Mouse (Mus musculus) neural tube, embryonic 12.5 days (tissue): ENCODE results near the gene Tlr2. TPM values are rescaled to one million over a fixed set of nuclear protein-coding genes. Genes with fewer than 3 reads are reported as not detected.

ENCODE experiments used
- ATAC-seq: fragments of 200-750 bp; cut with Nextera tagmentation; 2 replicates; pipeline ENCODE4 v1.8.0; 2017; ENCODE audit warnings: low read depth, mild to moderate bottlenecking, moderate TSS enrichment, moderate library complexity; ENCODE audit not compliant: low FRiP score
- H3K27ac ChIP-seq: fragments of 300-500 bp; sonication (generic); 2 replicates; pipeline ENCODE4 v1.5.1; 2016
- H3K27me3 ChIP-seq: fragments of 300-500 bp; sonication (generic); replicated peaks from 2 replicates; pipeline ENCODE4 v1.6.1; 2016; ENCODE audit warnings: mild to moderate bottlenecking
- H3K36me3 ChIP-seq: fragments of 300-500 bp; sonication (generic); 2 replicates; pipeline ENCODE4 v1.6.1; 2016; ENCODE audit warnings: mild to moderate bottlenecking
- H3K4me1 ChIP-seq: fragments of 300-500 bp; sonication (generic); 2 replicates; pipeline ENCODE4 v1.6.1; 2016
- H3K4me2 ChIP-seq: fragments of 300-500 bp; sonication (generic); replicated peaks from 2 replicates; pipeline ENCODE4 v1.6.1; 2016; ENCODE audit warnings: mild to moderate bottlenecking
- H3K4me3 ChIP-seq: fragments of 300-500 bp; sonication (generic); 2 replicates; pipeline ENCODE4 v1.5.1; 2016
- H3K9ac ChIP-seq: fragments of 300-500 bp; sonication (generic); 2 replicates; pipeline ENCODE4 v1.6.1; 2016; ENCODE audit warnings: mild to moderate bottlenecking
- H3K9me3 ChIP-seq: fragments of 300-500 bp; sonication (generic); 2 replicates; pipeline ENCODE4 v1.6.1; 2016; ENCODE audit warnings: mild to moderate bottlenecking
- WGBS: fragments of 180-500 bp; shearing (Covaris S2); methylation state at CpG from one replicate; pipeline ENCODE4 v1.1.7; 2016; 5-methylcytosine and 5-hydroxymethylcytosine counted together
- polyA plus RNA-seq: library from polyadenylated mRNA; unstranded; fragments of >200 nt; fragmentation: Nextera tagmentation; extraction: Ambion mirVana; gene quantifications from 2 replicates; pipeline ENCODE4 v1.2.1, GENCODE M21; 2016

Gene Tlr2
- polyA plus RNA-seq, 1 experiment from 2014 or later, result 1.7 TPM

- Histone ChIP-seq H3K27ac (no peak overlapping the region), H3K9ac (no peak overlapping the region), H3K4me2 (no peak overlapping the region), H3K36me3 (no peaks in the 10 kb centered on the region), H3K4me3 (no peak overlapping the region), H3K4me1 (no peaks in the 10 kb centered on the region), H3K27me3 (no peaks in the 10 kb centered on the region), H3K9me3 (no peaks in the 10 kb centered on the region)
- ATAC-seq, result no peak
- 64% methylated on average over 4 of the region's 4 CpGs for WGBS
Measured at GRCm38 (mm10) chr3:83816372-83816925, 25.1 kb downstream of the Tlr2 start.

- no peaks in the 10 kb centered on the region for H3K36me3 ChIP-seq
- no peaks in the 10 kb centered on the region for H3K27me3 ChIP-seq
- H3K4me1 ChIP-seq, result no peaks in the 10 kb centered on the region
- ATAC-seq, result no peak
- H3K4me3 ChIP-seq, result no peak overlapping the region
- no peaks in the 10 kb centered on the region for H3K9me3 ChIP-seq
- no peak overlapping the region for H3K27ac ChIP-seq
- no peak overlapping the region for H3K4me2 ChIP-seq
- H3K9ac ChIP-seq, result no peak overlapping the region
Measured at GRCm38 (mm10) chr3:83812863-83813262, 28.7 kb downstream of the Tlr2 start.

- Histone ChIP-seq H3K27me3 (no peaks in the 10 kb centered on the region), H3K4me3 (no peak overlapping the region), H3K4me2 (no peak overlapping the region), H3K9ac (no peak overlapping the region), H3K36me3 (no peaks in the 10 kb centered on the region), H3K4me1 (no peaks in the 10 kb centered on the region), H3K27ac (no peak overlapping the region), H3K9me3 (no peaks in the 10 kb centered on the region)
- 66% methylated on average over 7 of the region's 7 CpGs for WGBS
- ATAC-seq, result no peak
Measured at GRCm38 (mm10) chr3:83811987-83812386, 29.6 kb downstream of the Tlr2 start.

GRCm38 (mm10) chr3:83808483-83808882 lies 33.1 kb downstream of the Tlr2 start:
- Histone ChIP-seq H3K9me3 (no peaks in the 10 kb centered on the region), H3K36me3 (no peaks in the 10 kb centered on the region), H3K27ac (no peak overlapping the region), H3K4me2 (no peak overlapping the region), H3K9ac (no peak overlapping the region), H3K27me3 (no peaks in the 10 kb centered on the region), H3K4me1 (no peaks in the 10 kb centered on the region), H3K4me3 (no peak overlapping the region)
- ATAC-seq, result no peak
- WGBS, result 80% methylated on average over 12 of the region's 12 CpGs

- H3K27me3 ChIP-seq, result no peaks in the 10 kb centered on the region
Measured at GRCm38 (mm10) chr3:83801649-83802155, 39.9 kb downstream of the Tlr2 start.

GRCm38 (mm10) chr3:83799486-83799885 lies 42.1 kb downstream of the Tlr2 start:
- H3K27me3 ChIP-seq, result no peaks in the 10 kb centered on the region
- 93% methylated on average over 7 of the region's 7 CpGs for WGBS

More at GRCm38 (mm10) chr3:83801649-83802155, 39.9 kb downstream of the Tlr2 start:
- no peak for ATAC-seq
- Histone ChIP-seq H3K9me3 (0 out of 2 replicates have a peak, but pooled peaks cover 3% of the 10 kb centered on the region), H3K36me3 (no peaks in the 10 kb centered on the region), H3K4me3 (no peak overlapping the region), H3K9ac (no peak overlapping the region), H3K27ac (no peak overlapping the region), H3K4me1 (peaks cover 4% of the 10 kb centered on the region; the same call in 1 of the 2 replicates), H3K4me2 (no peak overlapping the region)
- 96% methylated on average over 4 of the region's 4 CpGs for WGBS

GRCm38 (mm10) chr3:83797828-83798227 lies 43.7 kb downstream of the Tlr2 start:
- Histone ChIP-seq H3K36me3 (no peaks in the 10 kb centered on the region), H3K4me2 (0 out of 2 replicates have a peak overlapping the region, but pooled peaks have one; percentile 9), H3K27me3 (no peaks in the 10 kb centered on the region), H3K27ac (no peak overlapping the region), H3K9ac (no peak overlapping the region), H3K4me3 (no peak overlapping the region), H3K4me1 (peaks cover 4% of the 10 kb centered on the region; the same call in 1 of the 2 replicates), H3K9me3 (0 out of 2 replicates have a peak, but pooled peaks cover 3% of the 10 kb centered on the region)
- peak; percentile 50; the same call in 1 of the 2 replicates for ATAC-seq
- WGBS, result 8% methylated on average over 10 of the region's 10 CpGs

More at GRCm38 (mm10) chr3:83799486-83799885, 42.1 kb downstream of the Tlr2 start:
- H3K4me1 ChIP-seq, result peaks cover 4% of the 10 kb centered on the region; the same call in 1 of the 2 replicates
- H3K4me3 ChIP-seq, result no peak overlapping the region
- H3K36me3 ChIP-seq, result no peaks in the 10 kb centered on the region
- ATAC-seq, result no peak
- no peak overlapping the region for H3K4me2 ChIP-seq
- no peak overlapping the region for H3K27ac ChIP-seq
- H3K9ac ChIP-seq, result no peak overlapping the region
- H3K9me3 ChIP-seq, result 0 out of 2 replicates have a peak, but pooled peaks cover 3% of the 10 kb centered on the region

- no peak for ATAC-seq
- no peaks in the 10 kb centered on the region for H3K27me3 ChIP-seq
- 72% methylated on average over 6 of the region's 6 CpGs for WGBS
- H3K4me1 ChIP-seq, result peaks cover 4% of the 10 kb centered on the region; the same call in 1 of the 2 replicates
- no peak overlapping the region for H3K4me3 ChIP-seq
- H3K9ac ChIP-seq, result no peak overlapping the region
- H3K27ac ChIP-seq, result no peak overlapping the region
- no peak overlapping the region for H3K4me2 ChIP-seq
- H3K36me3 ChIP-seq, result no peaks in the 10 kb centered on the region
- H3K9me3 ChIP-seq, result 0 out of 2 replicates have a peak, but pooled peaks cover 3% of the 10 kb centered on the region
Measured at GRCm38 (mm10) chr3:83797098-83797497, 44.5 kb downstream of the Tlr2 start.

- H3K4me3 ChIP-seq, result no peak overlapping the region
- H3K4me1 ChIP-seq, result 0 out of 2 replicates have a peak, but pooled peaks cover 9% of the 10 kb centered on the region
- peaks cover 5% of the 10 kb centered on the region for H3K27me3 ChIP-seq
- no peaks in the 10 kb centered on the region for H3K36me3 ChIP-seq
- H3K4me2 ChIP-seq, result no peak overlapping the region
- 43% methylated on average over 3 of the region's 3 CpGs for WGBS
- H3K9me3 ChIP-seq, result peaks cover 7% of the 10 kb centered on the region; the same call in 1 of the 2 replicates
- H3K9ac ChIP-seq, result no peak overlapping the region
- ATAC-seq, result no peak
- no peak overlapping the region for H3K27ac ChIP-seq
Measured at GRCm38 (mm10) chr3:83791444-83791843, 50.1 kb downstream of the Tlr2 start.

- Histone ChIP-seq H3K27me3 (peaks cover 5% of the 10 kb centered on the region), H3K4me3 (peak overlapping the region; percentile 60), H3K4me1 (peaks cover 11% of the 10 kb centered on the region), H3K27ac (no peak overlapping the region), H3K4me2 (peak overlapping the region; percentile 92), H3K36me3 (no peaks in the 10 kb centered on the region), H3K9ac (peak overlapping the region; percentile 72), H3K9me3 (peaks cover 7% of the 10 kb centered on the region; the same call in 1 of the 2 replicates)
- 3% methylated on average over 44 of the region's 44 CpGs for whole genome bisulfite sequencing
- ATAC-seq, result peak; percentile 79
Measured at GRCm38 (mm10) chr3:83789651-83790451, 51.7 kb downstream of the Tlr2 start.

- ATAC-seq, result no peak
Measured at GRCm38 (mm10) chr3:83787776-83788305, 53.7 kb downstream of the Tlr2 start.

GRCm38 (mm10) chr3:83787086-83787485 lies 54.5 kb downstream of the Tlr2 start:
- ATAC-seq, result no peak

More at GRCm38 (mm10) chr3:83787776-83788305, 53.7 kb downstream of the Tlr2 start:
- Histone ChIP-seq H3K9ac (no peak overlapping the region), H3K27ac (no peak overlapping the region), H3K9me3 (peaks cover 7% of the 10 kb centered on the region; the same call in 1 of the 2 replicates), H3K4me1 (peaks cover 26% of the 10 kb centered on the region), H3K4me2 (no peak overlapping the region), H3K27me3 (peaks cover 5% of the 10 kb centered on the region), H3K4me3 (no peak overlapping the region), H3K36me3 (no peaks in the 10 kb centered on the region)
- WGBS, result 85% methylated on average over 7 of the region's 7 CpGs

More at GRCm38 (mm10) chr3:83787086-83787485, 54.5 kb downstream of the Tlr2 start:
- H3K9me3 ChIP-seq, result peaks cover 7% of the 10 kb centered on the region; the same call in 1 of the 2 replicates
- H3K4me3 ChIP-seq, result no peak overlapping the region
- no peak overlapping the region for H3K27ac ChIP-seq
- 89% methylated on average over 2 of the region's 2 CpGs for WGBS
- no peaks in the 10 kb centered on the region for H3K36me3 ChIP-seq
- peaks cover 5% of the 10 kb centered on the region for H3K27me3 ChIP-seq
- H3K4me2 ChIP-seq, result no peak overlapping the region
- no peak overlapping the region for H3K9ac ChIP-seq
- peaks cover 26% of the 10 kb centered on the region for H3K4me1 ChIP-seq
